In genomic region chr3:101770540-101770939, GRCm38 (mm10) we compare ENCODE assay signal across 14 mouse cellular contexts.
"Had no signal": no experiment of that assay in that cellular context is flagged by ENCODE, and none has a peak within 500 bp of the region (broad histone marks: within the 10 kb centered on the region; RNA-seq: fewer than 3 reads in every experiment).

No protein-coding gene starts in this region.

- H3K27ac ChIP-seq: left cerebral cortex, adult 2 months; liver, embryonic 13.5 days; stomach, embryonic 15.5 days had no signal

- H3K9me3 ChIP-seq: liver, embryonic 13.5 days; stomach, embryonic 15.5 days had no signal

- H3K9ac ChIP-seq: liver, embryonic 13.5 days; stomach, embryonic 15.5 days had no signal

- H3K27me3 ChIP-seq: liver, embryonic 13.5 days; stomach, embryonic 15.5 days had no signal

- H3K4me2 ChIP-seq: liver, embryonic 13.5 days; midbrain, embryonic 11.5 days; stomach, embryonic 15.5 days had no signal

- H3K36me3 ChIP-seq: liver, embryonic 13.5 days; stomach, embryonic 15.5 days had no signal

- H3K4me3 ChIP-seq: left cerebral cortex, adult 2 months; liver, embryonic 13.5 days; stomach, embryonic 15.5 days had no signal

- DNase-seq: kidney, postnatal 10 days; kidney, postnatal 36 days; layer of hippocampus, postnatal 36 days; liver, embryonic 13.5 days; lung, adult 2 months; lung, postnatal 14 days; lung, postnatal 4 days; midbrain, embryonic 14.5 days; right cerebral cortex, postnatal 25 days; spleen, adult 18-20 months; thymus, postnatal 25 days had no signal

- H3K4me1 ChIP-seq: liver, embryonic 13.5 days; stomach, embryonic 15.5 days had no signal
